Mouse (Mus musculus) lung, postnatal 14 days (tissue): ENCODE measurements around the gene Akr1d1.
A peak's percentile ranks its signal among the peaks of the same experiment; 100 is the strongest.

Experiments used
- DNase-seq: peaks from one replicate; pipeline ENCODE4 v3.0.0; 2021

Akr1d1 gene

GRCm38 (mm10) chr6:37567363-37567762 is 37.4 kb downstream of the Akr1d1 start:
- DNase-seq = no peak

DNA sequence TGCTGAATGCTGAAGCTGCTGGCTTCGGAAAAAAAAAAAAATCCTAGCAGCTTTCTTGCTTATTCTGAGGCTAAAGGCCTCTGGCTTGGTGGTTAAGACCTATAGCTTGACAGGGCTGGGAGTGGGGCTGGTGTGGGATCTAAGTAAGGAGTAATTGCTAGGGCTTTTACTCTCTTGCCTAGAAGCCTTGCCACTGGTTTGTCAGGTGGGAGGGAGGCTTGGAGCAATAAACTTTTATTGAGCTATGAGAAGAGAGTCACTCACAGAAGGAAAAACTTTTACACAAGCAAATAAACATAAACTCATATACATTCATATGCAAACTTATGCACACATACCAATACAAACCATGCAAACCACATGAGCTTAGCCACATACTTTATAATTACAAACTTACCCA is 42.0 kb downstream of the Akr1d1 start:
- no peak for DNase-seq

- DNase-seq = no peak
Measured at GRCm38 (mm10) chr6:37572935-37573334, 43.0 kb downstream of the Akr1d1 start.

DNA sequence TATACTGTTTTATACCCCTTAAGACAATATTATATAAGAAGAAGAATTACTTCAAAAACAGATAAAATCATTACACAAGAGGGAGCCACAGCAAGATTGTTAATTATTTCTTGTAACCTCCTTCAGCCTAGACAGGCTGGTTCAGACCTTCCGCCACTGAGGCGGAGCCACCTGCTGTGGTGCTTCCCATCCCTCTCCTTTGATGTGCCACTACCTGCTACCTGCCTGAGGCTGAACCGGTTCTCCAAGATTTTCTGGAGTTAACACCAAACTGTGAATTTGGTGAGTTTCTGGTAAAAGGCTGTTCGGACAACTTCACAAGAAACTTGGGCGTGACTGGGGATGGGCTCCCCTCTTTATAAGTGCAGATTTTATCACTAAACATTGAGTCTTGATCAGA is 50.5 kb downstream of the Akr1d1 start:
- DNase-seq = no peak

DNA sequence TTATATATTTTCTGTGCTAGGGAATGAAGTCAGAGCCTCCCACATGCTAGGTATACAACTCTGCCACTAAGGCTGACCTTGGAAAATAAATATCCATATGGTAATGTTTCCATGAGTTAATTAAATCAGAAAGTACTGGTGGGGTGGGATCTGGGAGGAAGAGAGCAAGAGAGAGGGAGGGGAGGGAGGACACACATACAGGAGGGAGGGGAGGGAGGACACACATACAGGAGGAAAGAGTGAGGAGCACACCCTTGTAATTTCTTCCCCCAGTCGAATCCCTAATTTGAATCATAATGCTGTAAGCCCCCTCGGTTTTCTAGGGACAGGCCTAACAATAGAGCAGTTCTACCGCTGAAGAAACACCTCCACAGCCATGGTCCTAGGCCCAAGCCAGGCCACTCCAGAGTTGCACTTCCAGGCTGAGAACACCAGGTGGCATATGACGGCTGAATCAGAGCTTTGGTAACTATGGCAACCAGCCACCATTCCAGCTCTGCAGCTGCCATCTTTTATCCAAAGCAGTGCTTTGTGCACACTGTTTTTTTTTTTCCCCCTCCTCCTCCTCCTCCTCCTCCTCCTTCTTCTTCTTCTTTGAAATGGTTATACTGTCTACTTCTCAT is 59.5 kb downstream of the Akr1d1 start:
- peak; percentile 72 for DNase-seq

GRCm38 (mm10) chr6:37590800-37591199 is 60.8 kb downstream of the Akr1d1 start:
- DNase-seq = no peak

DNA sequence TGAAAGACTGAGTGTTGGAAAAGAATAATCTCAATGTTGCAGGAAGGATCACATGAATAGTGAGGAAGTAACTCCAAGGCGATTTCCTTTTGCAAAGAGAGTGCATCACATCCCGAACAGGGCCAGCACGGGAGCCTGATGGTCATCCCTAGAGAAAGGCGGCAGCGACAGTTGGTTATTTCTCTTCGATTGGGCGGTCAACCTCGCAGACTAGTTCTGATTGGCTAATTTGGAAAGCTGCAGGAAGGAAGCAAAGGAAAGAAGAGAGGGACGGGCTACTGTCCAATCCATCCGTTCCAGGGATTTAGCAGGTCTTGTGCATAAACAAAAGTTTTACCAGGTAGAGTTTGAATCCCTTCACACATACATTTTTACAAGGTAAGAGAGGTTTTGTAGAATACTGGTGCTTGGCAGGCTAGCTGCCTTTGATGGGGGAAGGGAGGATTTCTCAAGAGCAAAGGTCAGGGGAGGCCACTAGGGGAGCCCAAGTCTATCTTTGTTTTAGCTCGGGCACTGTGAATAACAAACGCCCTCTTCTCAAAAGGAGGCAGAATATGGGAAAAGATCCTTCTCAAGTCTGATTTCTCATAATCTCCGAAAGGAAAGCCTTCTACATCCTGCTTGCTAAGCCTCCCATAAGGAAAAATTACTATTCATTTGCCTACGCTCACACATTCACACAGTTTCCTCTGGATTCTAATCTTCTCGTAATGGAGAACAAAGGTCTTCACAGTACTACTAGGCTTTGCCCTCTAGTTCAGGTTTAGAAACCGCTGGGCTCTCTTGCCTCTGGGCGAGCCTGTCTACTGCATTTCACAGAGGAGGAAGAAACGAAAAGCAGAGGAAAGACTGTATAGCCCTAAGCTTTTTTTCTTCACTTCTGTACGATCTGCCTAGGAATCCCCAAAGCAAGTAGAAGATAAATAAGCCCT is 62.4 kb downstream of the Akr1d1 start:
- DNase-seq = peak; percentile 64

- no peak for DNase-seq
Measured at GRCm38 (mm10) chr6:37593033-37593374, 63.0 kb downstream of the Akr1d1 start.

DNA sequence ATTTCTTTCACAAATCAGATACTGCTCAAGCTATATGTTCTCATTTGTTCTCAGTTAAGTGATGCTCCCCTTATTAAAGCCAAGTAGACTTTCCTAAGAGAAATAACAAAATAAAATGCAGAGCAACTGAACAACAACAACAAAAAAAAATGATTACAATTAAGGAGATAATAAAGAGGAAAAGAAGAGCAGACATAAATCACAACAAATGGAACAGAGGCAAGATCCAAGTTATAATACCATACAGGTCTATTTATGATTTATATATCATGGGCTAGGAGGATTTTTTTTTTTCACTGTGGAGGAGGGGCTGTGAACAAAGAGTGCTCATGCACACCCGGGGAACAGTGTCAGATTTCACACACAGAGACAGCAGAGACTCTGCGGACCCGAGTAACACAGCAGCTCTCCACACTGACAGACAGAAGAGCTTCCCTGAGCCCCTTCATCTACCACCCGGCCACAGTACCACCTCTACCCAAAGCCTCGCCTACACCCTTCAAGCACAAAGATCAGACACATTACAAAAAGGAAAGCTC is 63.6 kb downstream of the Akr1d1 start:
- no peak for DNase-seq

DNA sequence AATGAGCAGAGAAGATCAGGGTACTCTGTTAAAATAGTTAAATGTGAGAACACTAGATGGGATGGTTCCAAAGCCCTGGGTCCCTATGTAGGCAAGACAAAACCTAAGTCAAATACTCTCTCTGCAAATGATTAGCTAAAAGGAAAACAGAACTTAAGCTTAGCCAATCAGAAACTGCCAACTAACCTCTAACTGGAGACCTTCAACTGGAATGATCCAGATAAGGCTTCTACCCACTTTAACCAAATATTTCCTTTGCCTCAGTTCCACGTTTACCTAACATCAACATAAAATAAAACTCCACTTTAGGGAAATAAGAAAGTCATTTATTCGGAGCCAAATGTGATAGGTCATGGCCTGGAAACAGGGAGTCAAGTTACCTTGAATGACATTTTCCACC is 67.1 kb downstream of the Akr1d1 start:
- no peak for DNase-seq

- DNase-seq = no peak
Measured at GRCm38 (mm10) chr6:37598033-37598432, 68.1 kb downstream of the Akr1d1 start.

GRCm38 (mm10) chr6:37600976-37601498 is 71.1 kb downstream of the Akr1d1 start:
- no peak for DNase-seq

DNA sequence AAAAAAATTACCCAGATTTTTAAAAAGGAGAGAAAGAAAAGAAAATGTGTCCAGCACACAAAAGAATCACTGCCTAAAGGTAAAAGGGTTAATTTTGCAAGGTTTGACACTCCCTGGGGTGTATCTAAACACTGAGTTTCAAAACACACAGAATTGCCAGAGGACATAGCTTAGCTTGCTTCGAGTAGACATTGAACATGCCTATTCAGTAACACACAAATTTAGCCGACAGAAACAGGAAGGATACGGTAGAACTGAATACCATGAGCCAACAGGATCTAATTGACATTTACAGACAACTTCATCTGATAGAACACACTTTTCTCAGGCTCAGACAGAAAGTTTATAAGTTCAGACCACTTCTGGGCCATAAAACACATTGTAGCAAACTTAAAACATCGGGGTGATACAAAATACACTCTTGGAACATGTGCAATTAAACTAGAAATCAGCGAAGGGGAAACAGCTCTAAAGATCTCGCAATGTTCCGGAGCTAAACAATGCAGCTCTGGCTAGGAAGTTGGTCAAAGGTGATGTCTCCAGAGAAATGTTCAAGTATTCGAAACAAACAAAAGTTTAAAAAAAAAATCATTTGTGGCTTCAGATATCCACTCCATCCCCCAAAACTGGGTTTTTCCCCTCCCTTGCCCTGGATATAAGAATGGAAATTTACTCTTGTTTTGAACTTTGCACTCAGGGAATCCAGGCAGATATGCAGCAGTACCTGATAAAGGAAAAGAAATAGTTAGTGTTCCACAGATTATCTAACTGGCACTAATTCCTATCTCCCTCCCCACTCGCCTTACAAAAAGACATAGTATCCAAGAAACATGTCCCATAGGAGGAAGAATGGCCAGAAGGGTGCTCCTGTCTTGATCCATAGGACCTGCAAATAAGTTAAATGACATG is 73.1 kb downstream of the Akr1d1 start:
- no peak for DNase-seq

- DNase-seq = no peak
Measured at GRCm38 (mm10) chr6:37604178-37604883, 74.4 kb downstream of the Akr1d1 start.

DNA sequence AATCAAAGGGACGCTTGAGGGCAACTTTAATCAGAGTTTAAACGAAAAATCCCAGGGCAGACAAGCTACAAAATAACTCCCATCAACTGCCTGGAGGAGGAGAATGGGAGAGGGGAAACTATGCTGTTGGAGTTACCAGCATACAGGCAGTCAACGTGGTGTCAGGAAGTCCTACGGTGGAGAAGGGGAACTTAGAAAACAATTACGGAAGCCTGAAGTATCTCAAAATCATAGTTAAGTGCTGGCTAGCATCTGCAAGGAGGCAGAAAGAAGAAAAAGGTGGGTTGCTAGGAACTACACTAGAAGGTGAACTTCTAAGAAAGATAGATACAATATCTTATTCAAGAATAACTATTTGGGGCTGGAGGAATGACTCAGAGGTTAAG is 74.9 kb downstream of the Akr1d1 start:
- DNase-seq = no peak

- DNase-seq = no peak
Measured at GRCm38 (mm10) chr6:37607511-37608289, 77.7 kb downstream of the Akr1d1 start.

DNA sequence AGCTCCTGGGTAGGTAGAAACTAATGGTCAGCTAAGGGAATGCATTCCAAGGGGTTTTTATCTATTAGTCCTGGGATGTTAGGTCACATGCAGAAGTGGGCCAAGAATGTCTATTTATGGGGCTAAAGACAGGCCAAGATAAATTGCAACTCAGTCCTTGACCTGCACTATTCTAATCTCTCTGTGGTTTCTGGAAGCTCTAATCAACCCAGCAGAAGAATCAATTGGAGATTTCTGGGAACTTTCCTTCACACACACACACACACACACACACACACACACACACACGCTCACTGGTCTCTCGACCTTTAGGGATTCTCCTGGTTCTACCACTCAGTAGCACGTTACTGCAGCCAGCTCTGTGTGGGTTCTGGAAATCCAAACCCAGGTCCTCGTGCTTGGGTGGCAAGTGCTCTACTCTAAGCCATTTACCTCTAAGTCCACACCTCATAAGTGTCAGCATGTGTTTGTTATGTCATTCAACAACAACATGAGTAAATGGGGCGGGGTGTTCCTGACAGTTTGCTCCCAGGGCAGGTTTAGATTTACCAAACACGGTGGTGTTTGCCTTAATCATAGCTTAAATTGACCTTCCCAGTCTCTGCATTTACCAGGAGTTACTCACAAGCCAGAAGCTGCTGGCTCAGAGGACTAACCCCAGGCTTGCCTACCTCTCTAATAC is 82.8 kb downstream of the Akr1d1 start:
- DNase-seq = no peak

GRCm38 (mm10) chr6:37615490-37615889 is 85.5 kb downstream of the Akr1d1 start:
- DNase-seq = no peak

GRCm38 (mm10) chr6:37616136-37616535 is 86.2 kb downstream of the Akr1d1 start:
- no peak for DNase-seq

DNA sequence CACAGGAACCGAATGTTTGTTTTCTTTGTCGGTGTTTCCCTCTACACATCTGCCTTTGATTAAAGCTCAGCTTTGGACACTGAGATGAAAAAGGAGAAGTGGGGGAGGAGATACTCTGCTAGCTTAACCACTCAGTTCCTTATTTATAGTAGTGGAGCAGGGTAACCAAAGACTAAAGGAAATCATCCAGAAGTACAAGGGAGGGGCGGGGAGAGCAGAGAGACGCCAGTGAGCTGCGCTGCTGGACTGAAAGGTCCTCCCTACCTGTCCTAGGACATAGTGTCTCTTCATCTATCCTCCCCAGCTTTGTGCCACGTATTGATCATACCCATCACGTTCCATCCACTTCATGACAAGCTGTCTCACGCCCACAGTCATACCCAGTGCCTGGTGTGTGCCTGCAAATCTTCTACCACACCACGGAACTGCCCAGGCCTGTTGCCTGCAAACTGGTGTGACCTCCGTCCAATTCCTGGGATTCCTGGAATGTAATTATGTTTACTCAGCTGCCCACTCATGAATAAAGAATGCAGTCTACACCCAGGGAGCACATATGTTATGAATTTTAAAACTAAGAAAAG is 87.5 kb downstream of the Akr1d1 start:
- peak; percentile 28 for DNase-seq
